Mouse (Mus musculus): ENCODE results near the gene Prss36. TPM values are rescaled to one million over a fixed set of nuclear protein-coding genes. Genes with fewer than 3 reads are reported as not detected.

Prss36 gene
- polyA plus RNA-seq, 1 experiment from 2014 or later, result 10.6 TPM

Other genes starting within 250 kb of the Prss36 start
- 78.0 and 96.8 TPM in 2 replicates for gene Bcl7c, start 237.8 kb downstream of the Prss36 start, polyA plus RNA-seq (2015; fragmentation: Nextera tagmentation; extraction: Ambion mirVana)
- gene Ctf1, start 234.0 kb downstream of the Prss36 start, polyA plus RNA-seq (2015; fragmentation: Nextera tagmentation; extraction: Ambion mirVana), result 29.8 and 32.6 TPM in 2 replicates
- 0.60 and 0.69 TPM in 2 replicates for gene Ctf2, start 214.6 kb downstream of the Prss36 start, polyA plus RNA-seq (2015; fragmentation: Nextera tagmentation; extraction: Ambion mirVana)
- 7.5 and 8.7 TPM in 2 replicates for gene Fbxl19, start 202.2 kb downstream of the Prss36 start, polyA plus RNA-seq (2015; fragmentation: Nextera tagmentation; extraction: Ambion mirVana)
- gene Orai3, start 176.9 kb downstream of the Prss36 start, polyA plus RNA-seq (2015; fragmentation: Nextera tagmentation; extraction: Ambion mirVana), result 16.4 and 19.0 TPM in 2 replicates
- 27.0 and 33.2 TPM in 2 replicates for gene Setd1a, start 170.1 kb downstream of the Prss36 start, polyA plus RNA-seq (2015; fragmentation: Nextera tagmentation; extraction: Ambion mirVana)
- gene Gm49388, start 161.1 kb downstream of the Prss36 start, polyA plus RNA-seq (2015; fragmentation: Nextera tagmentation; extraction: Ambion mirVana), result not detected in 2 replicates
- 15.0 and 15.2 TPM in 2 replicates for gene Hsd3b7, start 146.1 kb downstream of the Prss36 start, polyA plus RNA-seq (2015; fragmentation: Nextera tagmentation; extraction: Ambion mirVana)
- 61.0 and 73.1 TPM in 2 replicates for gene Stx4a, start 122.4 kb downstream of the Prss36 start, polyA plus RNA-seq (2015; fragmentation: Nextera tagmentation; extraction: Ambion mirVana)
- gene Stx1b, start 122.2 kb downstream of the Prss36 start, polyA plus RNA-seq (2015; fragmentation: Nextera tagmentation; extraction: Ambion mirVana), result 7.4 and 8.7 TPM in 2 replicates
- 11.4 and 12.3 TPM in 2 replicates for gene Zfp646, start 70.5 kb downstream of the Prss36 start, polyA plus RNA-seq (2015; fragmentation: Nextera tagmentation; extraction: Ambion mirVana)
- gene Zfp668, start 69.9 kb downstream of the Prss36 start, polyA plus RNA-seq (2015; fragmentation: Nextera tagmentation; extraction: Ambion mirVana), result 24.9 and 28.2 TPM in 2 replicates
- 1.4 and 1.5 TPM in 2 replicates for gene Prss53, start 55.8 kb downstream of the Prss36 start, polyA plus RNA-seq (2015; fragmentation: Nextera tagmentation; extraction: Ambion mirVana)
- not detected in 2 replicates for gene Gm21974, start 51.3 kb downstream of the Prss36 start, polyA plus RNA-seq (2015; fragmentation: Nextera tagmentation; extraction: Ambion mirVana)
- gene Vkorc1, start 51.1 kb downstream of the Prss36 start, polyA plus RNA-seq (2015; fragmentation: Nextera tagmentation; extraction: Ambion mirVana), result 136 and 137 TPM in 2 replicates
- 83.2 and 96.8 TPM in 2 replicates for gene Bckdk, start 42.6 kb downstream of the Prss36 start, polyA plus RNA-seq (2015; fragmentation: Nextera tagmentation; extraction: Ambion mirVana)
- gene Kat8, start 34.2 kb downstream of the Prss36 start, polyA plus RNA-seq (2015; fragmentation: Nextera tagmentation; extraction: Ambion mirVana), result 45.6 and 52.3 TPM in 2 replicates
- gene Prss8, start 16.6 kb downstream of the Prss36 start, polyA plus RNA-seq (2015; fragmentation: Nextera tagmentation; extraction: Ambion mirVana), result 8.7 and 14.0 TPM in 2 replicates
- gene Fus, start 20.7 kb upstream of the Prss36 start, polyA plus RNA-seq (2015; fragmentation: Nextera tagmentation; extraction: Ambion mirVana), result 540 and 577 TPM in 2 replicates
- 34.3 and 39.2 TPM in 2 replicates for gene Pycard, start 47.1 kb upstream of the Prss36 start, polyA plus RNA-seq (2015; fragmentation: Nextera tagmentation; extraction: Ambion mirVana)
- gene Trim72, start 57.2 kb upstream of the Prss36 start, polyA plus RNA-seq (2015; fragmentation: Nextera tagmentation; extraction: Ambion mirVana), result 0.18 TPM in 1 of 2 replicates, not detected in the other
- 0.73 and 0.94 TPM in 2 replicates for gene Itgam, start 115.9 kb upstream of the Prss36 start, polyA plus RNA-seq (2015; fragmentation: Nextera tagmentation; extraction: Ambion mirVana)
- not detected in 2 replicates for gene Gm49368, start 116.0 kb upstream of the Prss36 start, polyA plus RNA-seq (2015; fragmentation: Nextera tagmentation; extraction: Ambion mirVana)
- not detected in 2 replicates for gene Itgax, start 182.8 kb upstream of the Prss36 start, polyA plus RNA-seq (2015; fragmentation: Nextera tagmentation; extraction: Ambion mirVana)
- not detected in 2 replicates for gene Itgad, start 207.7 kb upstream of the Prss36 start, polyA plus RNA-seq (2015; fragmentation: Nextera tagmentation; extraction: Ambion mirVana)